Mouse (Mus musculus): ENCODE results near the gene Mrrf. TPM values are rescaled to one million over a fixed set of nuclear protein-coding genes. Genes with fewer than 3 reads are reported as not detected.

Gene Mrrf
- polyA plus RNA-seq (2012) = 1.3 and 1.9 TPM in 2 replicates

GRCm38 (mm10) chr2:36136300-36136941 is at the start of gene Mrrf, which contains the start of gene Rbm18:
Gene Mrrf, plus strand, starts transcription at chr2:36136389.
Gene Rbm18, minus strand, starts transcription at chr2:36136773.

GRCm38 (mm10) chr2:36104956-36105741 is 31.0 kb upstream of the Mrrf start, which contains the start of gene Lhx6:
Gene Lhx6, minus strand, starts transcription at chr2:36105408.

GRCm38 (mm10) chr2:36230366-36230765 is 94.2 kb downstream of the Mrrf start, which contains the start of gene Ptgs1:
Gene Ptgs1, plus strand, starts transcription at chr2:36230426.

Other genes with a start within 250 kb of the Mrrf start
- gene Ttll11, start 156.5 kb upstream of the Mrrf start, polyA plus RNA-seq (2012) = 0.51 and 0.76 TPM in 2 replicates
- gene Ndufa8, start 87.0 kb upstream of the Mrrf start, polyA plus RNA-seq (2012) = 63.3 and 68.7 TPM in 2 replicates
- gene Morn5, start 86.9 kb upstream of the Mrrf start, polyA plus RNA-seq (2012) = not detected in 2 replicates
- gene Lhx6, start 31.0 kb upstream of the Mrrf start, polyA plus RNA-seq (2012) = 0.04 and 0.16 TPM in 2 replicates
- 9.6 and 13.3 TPM in 2 replicates for gene Rbm18, start 384 bp downstream of the Mrrf start, polyA plus RNA-seq (2012)
- gene Ptgs1, start 94.0 kb downstream of the Mrrf start, polyA plus RNA-seq (2012) = 13.7 and 18.6 TPM in 2 replicates
- gene Olfr338, start 237.1 kb downstream of the Mrrf start, polyA plus RNA-seq (2012) = not detected in 2 replicates

Measured in megakaryocyte-erythroid progenitor cell, adult 5 weeks (primary cell).